Mouse (Mus musculus): Measurements from ENCODE around the gene Ece1.

Ece1 gene

GRCm38 (mm10) chr4:137911657-137912056 is 49.6 kb downstream of the Ece1 start:
- in situ Hi-C loops (cut with MboI, MseI), result no loop called here

- in situ Hi-C loops (cut with MboI, MseI), result no loop called here
Observed at GRCm38 (mm10) chr4:137912768-137913305, 50.8 kb downstream of the Ece1 start.

GRCm38 (mm10) chr4:137913321-137914057 is 51.5 kb downstream of the Ece1 start:
- in situ Hi-C loops (cut with MboI, MseI), result no loop called here

GRCm38 (mm10) chr4:137917591-137917990 is 55.6 kb downstream of the Ece1 start:
- in situ Hi-C loops (cut with MboI, MseI), result no loop called here

GRCm38 (mm10) chr4:137918559-137918958 is 56.5 kb downstream of the Ece1 start:
- in situ Hi-C loops (cut with MboI, MseI), result no loop called here

- in situ Hi-C loops (cut with MboI, MseI), result no loop called here
Observed at GRCm38 (mm10) chr4:137919116-137919515, 57.1 kb downstream of the Ece1 start.

- in situ Hi-C loops (cut with MboI, MseI), result no loop called here
Observed at GRCm38 (mm10) chr4:137920005-137920404, 58.0 kb downstream of the Ece1 start.

- in situ Hi-C loops (cut with MboI, MseI), result no loop called here
Observed at GRCm38 (mm10) chr4:137920500-137920961, 58.5 kb downstream of the Ece1 start.

GRCm38 (mm10) chr4:137921510-137921909 is 59.5 kb downstream of the Ece1 start:
- in situ Hi-C loops (cut with MboI, MseI), result no loop called here

- in situ Hi-C loops (cut with MboI, MseI), result no loop called here
Observed at GRCm38 (mm10) chr4:137923052-137923451, 61.0 kb downstream of the Ece1 start.

- in situ Hi-C loops (cut with MboI, MseI), result no loop called here
Observed at GRCm38 (mm10) chr4:137925176-137925575, 63.1 kb downstream of the Ece1 start.

GRCm38 (mm10) chr4:137926161-137926560 is 64.1 kb downstream of the Ece1 start:
- in situ Hi-C loops (cut with MboI, MseI), result no loop called here

GRCm38 (mm10) chr4:137927136-137927535 is 65.1 kb downstream of the Ece1 start:
- in situ Hi-C loops (cut with MboI, MseI), result no loop called here

GRCm38 (mm10) chr4:137927741-137928535 is 65.9 kb downstream of the Ece1 start:
- in situ Hi-C loops (cut with MboI, MseI), result no loop called here

- in situ Hi-C loops (cut with MboI, MseI), result no loop called here
Observed at GRCm38 (mm10) chr4:137928813-137929212, 66.8 kb downstream of the Ece1 start.

- in situ Hi-C loops (cut with MboI, MseI), result no loop called here
Observed at GRCm38 (mm10) chr4:137929341-137930016, 67.4 kb downstream of the Ece1 start.

GRCm38 (mm10) chr4:137930500-137931008 is 68.5 kb downstream of the Ece1 start:
- in situ Hi-C loops (cut with MboI, MseI), result no loop called here

- in situ Hi-C loops (cut with MboI, MseI), result no loop called here
Observed at GRCm38 (mm10) chr4:137931009-137931757, 69.1 kb downstream of the Ece1 start.

- in situ Hi-C loops (cut with MboI, MseI), result no loop called here
Observed at GRCm38 (mm10) chr4:137932554-137933178, 70.6 kb downstream of the Ece1 start.

- in situ Hi-C loops (cut with MboI, MseI), result no loop called here
Observed at GRCm38 (mm10) chr4:137933328-137933727, 71.3 kb downstream of the Ece1 start.

Measured in T-helper 17 cell (primary cell).